Mouse (Mus musculus): Measurements from ENCODE around the gene 4933427D14Rik.

GRCm38 (mm10) chr11:72224865-72225264, 17.6 kb upstream of the 4933427D14Rik start:
- TF ChIP-seq CTCF (IDR thresholded peaks at IDR 0.05; ENCODE audit: borderline replicate concordance, insufficient read depth, low read depth, low read length) (peak; percentile 94), POLR2A (IDR thresholded peaks at IDR 0.05; ENCODE audit: borderline replicate concordance, insufficient read depth, low read length) (no peak)
